Mouse (Mus musculus): ENCODE data around the gene Pafah1b3.

The Pafah1b3 gene

DNA sequence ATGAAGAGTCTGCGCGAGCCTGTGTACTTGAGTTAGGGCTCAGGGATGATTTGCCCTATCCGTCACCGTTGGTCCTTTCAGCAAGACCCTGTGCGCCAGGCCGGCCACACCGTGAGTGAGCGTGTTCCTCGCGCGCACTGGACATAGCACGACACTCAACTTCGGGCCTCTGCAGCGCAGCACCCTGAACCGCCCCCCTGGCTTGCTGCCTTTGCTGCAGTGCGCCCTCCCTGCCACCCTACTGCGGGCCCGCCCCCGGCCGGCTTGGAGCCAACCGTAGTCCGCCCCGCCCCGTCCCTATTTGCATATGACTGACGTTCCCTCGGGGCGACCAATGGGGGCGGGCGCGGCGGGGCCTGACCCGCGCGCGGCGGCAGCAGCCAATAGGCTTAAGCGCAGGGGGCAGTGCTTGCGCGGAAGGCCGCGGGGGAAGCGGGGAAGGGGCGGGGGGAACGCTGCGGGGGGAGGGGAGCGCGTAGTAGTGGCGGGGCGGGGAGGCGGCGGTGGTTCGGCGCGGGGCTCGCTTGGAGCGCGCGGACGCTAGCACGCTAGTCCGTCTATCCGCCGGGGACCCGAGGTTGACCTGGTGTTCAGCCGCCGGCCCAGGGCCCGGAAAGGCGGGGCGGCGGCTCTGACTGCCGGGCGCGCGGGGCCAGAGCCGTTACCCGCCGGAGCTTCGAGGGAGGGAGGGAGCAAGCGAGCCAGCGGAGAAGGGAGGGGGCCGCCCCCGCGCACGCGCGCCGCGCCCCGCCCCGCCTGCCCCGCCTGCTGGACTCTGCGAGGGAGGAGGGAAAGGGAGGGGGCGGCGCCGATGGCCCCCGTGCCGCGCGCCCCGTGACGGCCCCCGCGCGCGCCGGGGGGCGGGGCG lies 15.8 kb downstream of the Pafah1b3 start:
- peak; percentile 90 for DNase-seq (ENCODE audit: low read depth, low spot score)

DNA sequence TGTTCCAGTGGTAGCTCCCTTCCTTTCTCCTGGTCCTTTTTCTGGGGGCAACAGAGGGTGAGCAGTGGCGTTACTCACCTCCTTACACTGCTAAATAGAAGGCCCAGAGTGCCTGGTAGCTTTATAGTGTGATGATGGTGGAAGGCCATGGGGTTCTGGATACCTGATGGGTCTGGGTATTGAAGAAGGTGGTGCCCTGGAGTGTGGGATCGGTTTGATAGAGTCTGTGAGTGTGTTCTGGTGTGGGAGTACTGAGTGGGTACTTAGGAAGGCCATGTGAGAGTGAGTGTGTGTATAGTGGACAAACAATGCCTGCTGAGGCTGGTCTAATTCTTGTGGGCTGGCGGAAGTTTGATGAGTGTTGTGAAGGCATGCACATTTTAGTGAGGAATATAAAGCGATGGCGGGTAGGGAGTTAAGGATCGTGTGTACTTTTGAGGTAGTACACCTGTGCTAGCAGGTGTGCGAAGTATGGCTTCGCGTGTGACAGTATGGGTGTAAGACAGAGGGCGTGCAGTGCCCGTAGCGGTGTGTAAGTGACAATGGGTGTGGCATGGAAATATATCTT lies 16.5 kb downstream of the Pafah1b3 start:
- DNase-seq (ENCODE audit: low read depth, low spot score), result no peak

DNA sequence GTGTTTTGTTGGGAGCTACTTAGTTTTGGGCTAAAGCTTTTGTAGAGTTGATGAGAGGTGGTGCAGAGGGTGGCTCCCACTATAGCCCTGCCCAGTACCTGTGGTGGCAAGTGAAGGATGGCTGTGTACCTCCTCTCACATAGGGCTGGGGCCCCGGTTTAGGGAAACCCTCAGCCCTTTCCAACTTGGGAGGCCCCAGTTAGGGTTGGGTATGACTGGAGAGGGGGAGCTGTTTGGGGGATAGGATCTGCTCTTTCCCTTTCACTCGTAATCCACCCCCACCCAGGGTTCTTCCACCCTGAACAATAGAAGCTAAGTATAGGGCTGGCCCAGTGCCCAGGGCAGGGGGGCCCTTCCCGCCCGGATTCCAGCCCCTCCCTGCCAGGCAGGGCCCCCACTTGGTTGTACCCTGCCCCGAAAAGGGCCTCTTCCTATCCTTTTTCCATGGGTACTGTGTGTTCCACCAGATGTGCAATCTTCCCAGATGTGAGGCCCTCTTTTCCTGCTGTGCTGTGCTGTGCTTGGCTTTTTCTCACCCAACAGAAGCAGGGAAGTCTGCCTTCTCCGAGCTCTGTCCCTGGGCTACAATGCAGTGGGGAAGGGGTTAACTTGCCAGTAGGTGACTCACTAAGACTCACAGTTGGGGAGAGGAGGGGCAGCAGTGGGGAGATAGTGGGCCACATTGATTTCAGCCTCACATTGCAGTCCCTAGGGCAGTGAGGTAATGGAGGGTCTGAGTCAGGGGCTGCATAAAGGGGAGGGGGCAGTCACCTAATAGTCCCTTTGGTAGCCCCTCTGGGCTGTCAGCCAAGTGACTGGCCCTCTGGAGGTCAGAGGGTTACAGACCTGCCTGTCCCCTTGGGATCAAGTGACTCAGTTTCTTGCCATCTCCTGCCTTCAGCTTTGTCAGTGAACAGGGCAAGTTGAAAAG lies 17.7 kb downstream of the Pafah1b3 start:
- no peak for DNase-seq (ENCODE audit: low read depth, low spot score)

DNA sequence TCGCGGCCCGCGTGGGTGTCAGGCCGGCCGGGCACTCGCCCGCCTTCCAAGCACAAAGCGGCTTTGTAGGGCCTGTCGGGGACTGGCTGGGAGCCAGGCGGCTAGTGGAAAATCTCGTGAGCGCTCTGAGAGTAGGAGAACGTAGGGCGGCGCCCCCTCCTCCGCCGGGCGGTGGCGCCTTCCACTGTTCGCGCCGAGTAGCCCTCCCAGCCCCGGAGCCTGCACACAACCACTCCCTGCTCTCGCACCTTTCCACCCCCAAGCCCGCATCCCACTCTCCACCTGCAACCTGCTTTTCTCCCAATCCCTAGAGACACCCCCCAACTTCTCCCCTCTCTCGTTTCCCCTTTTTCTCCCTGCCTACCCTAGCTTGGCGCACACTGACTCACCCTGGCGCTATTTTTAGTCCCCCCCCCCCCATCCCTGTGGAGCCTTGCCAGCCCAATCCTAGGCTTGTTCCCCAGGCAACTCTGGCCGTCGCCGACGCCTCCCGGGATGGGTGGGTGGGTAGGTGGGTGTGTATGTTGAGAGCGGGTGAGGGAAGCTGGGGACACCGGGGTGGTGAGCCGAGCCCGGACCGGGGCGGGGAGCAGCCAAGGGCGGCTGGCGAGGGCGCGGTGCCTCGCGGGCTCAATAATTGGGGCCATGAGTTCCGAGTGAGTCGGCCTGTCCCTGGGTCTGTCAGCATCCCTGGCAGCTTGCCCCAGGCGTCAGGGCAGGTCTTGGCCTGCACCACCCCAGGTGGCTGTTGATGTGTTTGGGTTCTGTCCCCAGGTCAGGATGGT lies 18.5 kb downstream of the Pafah1b3 start:
- DNase-seq (ENCODE audit: low read depth, low spot score), result no peak

DNA sequence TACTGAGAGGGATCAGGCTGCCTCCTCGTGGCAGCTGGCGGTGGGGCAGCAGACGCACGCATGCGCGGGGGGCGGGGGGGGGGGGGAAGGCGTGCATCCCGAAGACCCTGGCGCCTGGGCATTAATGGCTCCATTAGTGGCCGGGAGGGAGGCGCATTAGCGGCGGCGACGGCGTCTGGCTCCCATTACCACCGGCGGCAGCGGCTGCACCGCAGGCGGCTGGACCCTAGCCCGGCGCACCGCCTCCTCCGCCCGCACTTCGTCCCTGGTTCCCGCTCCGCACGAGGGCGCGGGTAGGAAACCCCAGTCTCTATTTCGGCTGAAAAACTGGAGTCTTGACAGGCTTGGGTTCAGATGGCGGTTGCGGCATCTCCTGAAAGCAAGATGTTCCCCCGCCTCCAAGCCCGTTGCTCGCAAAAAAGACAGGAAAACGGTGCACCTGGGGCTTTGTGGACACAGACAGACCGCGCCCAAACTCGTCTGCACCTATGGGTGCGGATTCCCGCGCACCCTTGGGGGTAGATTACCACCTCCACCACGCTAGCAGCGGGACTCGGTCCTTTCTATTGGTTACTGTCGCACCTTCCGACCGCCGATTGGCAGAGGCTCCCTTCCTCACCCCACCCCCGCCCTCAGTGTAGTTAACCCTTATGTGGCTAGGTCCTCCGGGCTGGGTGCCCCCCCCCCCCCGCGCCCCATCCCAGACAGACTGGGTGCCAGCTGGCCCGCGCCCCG lies 19.3 kb downstream of the Pafah1b3 start:
- DNase-seq (ENCODE audit: low read depth, low spot score), result no peak

DNA sequence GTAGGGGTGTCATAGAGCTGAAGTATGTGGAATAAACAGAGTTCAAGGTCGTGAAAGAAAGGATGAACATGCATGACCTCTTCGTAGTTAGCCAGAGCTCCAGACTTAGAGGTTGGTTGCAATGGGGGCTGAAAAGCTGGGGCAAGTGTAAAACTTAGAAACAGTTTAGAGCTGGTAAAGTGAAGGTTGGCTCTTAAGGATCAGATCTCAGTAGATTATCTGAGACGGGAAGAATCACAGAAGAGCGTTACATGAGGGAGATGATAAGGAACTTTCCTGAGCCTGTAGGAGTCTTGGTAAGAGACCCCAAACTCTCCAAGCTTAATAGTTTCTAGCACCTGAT lies 19.8 kb downstream of the Pafah1b3 start:
- DNase-seq (ENCODE audit: low read depth, low spot score), result no peak

DNA sequence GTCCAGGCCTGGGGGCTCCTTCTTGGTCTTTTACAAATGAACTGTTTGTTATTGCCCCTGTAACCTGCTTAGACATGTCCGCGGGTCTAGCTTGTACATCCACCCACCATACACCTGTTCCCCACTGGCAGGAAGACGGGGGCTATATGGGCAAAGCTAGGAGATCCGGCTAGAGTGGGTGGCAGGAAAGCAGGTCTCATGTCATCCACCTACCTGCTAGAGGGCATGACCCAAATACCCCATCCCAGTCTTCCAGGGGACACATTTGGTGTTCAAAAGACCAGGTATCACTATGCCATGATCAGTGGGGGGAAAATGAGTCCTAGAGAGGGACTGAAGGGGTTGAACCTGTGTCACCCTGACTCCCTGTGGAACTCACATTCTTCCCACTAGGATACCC lies 20.4 kb downstream of the Pafah1b3 start:
- no peak for DNase-seq (ENCODE audit: low read depth, low spot score)

DNA sequence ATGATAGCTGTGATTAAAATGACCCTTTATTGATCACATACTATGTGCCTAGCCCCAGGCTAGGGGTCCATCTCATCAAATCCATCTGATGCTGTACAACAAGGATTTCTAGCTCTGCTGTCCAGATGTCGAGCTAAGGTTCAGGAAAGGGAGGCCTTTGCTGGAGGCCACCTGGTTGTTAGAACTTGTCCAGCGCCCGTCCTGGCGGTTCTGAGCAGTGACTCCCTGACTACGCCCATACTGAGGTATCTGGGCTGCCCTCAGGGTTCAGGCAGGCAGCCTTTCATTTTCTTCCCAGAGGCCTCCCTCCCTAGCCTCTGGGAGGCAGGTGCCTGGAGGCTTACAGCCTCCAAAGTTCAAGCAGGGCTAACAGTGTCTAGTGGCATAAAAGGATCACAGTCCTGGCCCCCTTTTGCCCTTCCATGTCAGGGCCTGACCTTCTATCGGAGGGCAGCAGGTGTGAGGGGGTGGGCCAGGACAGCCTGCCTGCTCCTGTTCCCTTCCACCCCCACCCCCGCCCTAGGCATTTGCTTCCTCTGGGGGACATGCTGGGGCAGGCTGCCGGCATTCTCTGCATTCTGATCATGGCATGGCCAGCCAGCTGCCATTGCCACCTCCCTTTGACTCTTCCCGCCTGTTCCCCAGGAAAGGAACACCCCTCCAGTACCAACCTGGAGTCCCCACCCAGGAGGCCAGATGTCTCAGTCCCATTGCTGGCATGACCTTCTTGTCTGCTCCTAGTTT lies 22.1 kb downstream of the Pafah1b3 start:
- DNase-seq (ENCODE audit: low read depth, low spot score), result no peak

DNA sequence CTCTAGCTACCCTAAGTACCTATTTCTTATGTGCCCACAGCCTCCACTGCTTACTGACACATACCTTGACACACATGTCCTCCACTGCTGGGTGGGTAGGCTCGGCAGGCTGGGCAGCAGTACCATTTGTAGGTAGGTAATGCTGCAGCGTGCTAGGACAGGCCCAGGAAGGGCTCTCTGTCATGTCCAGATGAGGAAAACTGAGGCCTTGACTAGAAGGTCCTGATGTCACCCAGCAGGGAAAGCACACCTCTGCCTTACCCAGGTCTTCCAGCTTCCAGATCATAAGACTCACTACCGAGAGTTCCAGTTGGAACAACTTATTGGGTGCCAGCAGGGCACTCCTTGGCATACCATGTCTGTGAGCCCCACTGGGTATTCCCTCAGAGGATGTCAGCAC lies 22.8 kb downstream of the Pafah1b3 start:
- DNase-seq (ENCODE audit: low read depth, low spot score), result no peak

DNA sequence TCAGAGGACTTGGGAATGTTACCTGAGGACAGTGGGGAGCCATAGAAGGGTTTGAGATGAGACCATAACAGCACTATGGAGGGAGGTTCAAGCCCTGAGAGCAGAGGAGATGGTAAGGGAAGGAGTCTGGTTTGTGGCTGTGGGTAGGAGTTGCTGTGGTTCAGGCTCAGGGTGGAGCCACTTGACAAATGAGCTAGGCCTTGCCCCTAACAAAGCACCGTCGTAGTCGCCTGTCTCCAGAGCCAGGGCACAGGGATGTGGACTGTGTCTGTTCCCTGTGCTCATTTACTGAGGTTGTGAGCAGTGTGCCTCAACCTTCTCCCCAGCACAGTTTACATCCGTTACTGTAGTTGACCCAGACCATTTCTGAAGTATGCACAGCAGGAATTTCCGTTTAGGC lies 23.2 kb downstream of the Pafah1b3 start:
- DNase-seq (ENCODE audit: low read depth, low spot score), result no peak

DNA sequence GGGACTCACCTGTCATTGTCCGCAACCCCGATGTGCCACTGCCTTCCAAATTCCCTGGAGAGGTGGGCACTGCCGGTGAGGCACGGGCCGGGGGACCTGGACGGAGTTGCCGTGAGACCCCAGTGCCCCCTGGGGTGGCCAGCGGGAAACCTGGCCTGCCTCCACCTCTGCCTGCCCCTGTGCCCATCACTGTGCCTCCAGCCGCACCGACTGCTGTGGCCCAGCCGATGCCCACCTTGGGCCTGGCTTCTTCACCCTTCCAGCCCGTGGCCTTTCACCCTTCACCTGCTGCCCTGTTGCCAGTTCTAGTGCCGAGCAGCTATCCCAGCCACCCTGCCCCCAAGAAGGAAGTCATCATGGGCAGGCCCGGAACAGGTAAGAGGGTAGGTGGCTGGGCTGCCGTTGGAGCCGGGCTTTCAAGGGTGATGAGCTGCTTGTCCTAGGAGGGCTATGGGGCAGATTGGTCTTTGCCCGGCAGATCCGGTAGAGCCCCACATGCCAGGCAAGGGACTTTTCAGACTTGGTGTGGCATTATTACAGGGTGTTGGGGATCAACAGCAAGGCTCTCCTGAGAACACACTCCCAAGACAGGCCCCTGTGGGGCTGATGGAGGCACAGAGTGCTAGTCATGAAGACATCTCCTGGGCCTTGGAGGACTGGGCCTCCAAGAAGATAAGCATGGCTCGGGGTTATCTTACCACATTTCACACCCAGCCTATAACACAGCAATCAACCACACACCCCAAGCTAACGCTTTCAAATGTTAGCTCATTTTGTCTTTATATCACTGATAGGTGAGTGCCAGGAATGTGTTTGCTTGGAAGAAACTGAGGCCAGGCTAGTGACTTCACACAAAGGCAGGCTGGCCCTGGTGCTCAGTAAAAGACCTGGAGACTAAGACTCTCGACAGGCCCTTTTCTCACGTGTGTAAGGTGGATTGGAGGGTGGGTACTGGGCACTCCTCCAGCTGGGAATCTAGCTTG lies 24.2 kb downstream of the Pafah1b3 start:
- DNase-seq (ENCODE audit: low read depth, low spot score), result no peak

DNA sequence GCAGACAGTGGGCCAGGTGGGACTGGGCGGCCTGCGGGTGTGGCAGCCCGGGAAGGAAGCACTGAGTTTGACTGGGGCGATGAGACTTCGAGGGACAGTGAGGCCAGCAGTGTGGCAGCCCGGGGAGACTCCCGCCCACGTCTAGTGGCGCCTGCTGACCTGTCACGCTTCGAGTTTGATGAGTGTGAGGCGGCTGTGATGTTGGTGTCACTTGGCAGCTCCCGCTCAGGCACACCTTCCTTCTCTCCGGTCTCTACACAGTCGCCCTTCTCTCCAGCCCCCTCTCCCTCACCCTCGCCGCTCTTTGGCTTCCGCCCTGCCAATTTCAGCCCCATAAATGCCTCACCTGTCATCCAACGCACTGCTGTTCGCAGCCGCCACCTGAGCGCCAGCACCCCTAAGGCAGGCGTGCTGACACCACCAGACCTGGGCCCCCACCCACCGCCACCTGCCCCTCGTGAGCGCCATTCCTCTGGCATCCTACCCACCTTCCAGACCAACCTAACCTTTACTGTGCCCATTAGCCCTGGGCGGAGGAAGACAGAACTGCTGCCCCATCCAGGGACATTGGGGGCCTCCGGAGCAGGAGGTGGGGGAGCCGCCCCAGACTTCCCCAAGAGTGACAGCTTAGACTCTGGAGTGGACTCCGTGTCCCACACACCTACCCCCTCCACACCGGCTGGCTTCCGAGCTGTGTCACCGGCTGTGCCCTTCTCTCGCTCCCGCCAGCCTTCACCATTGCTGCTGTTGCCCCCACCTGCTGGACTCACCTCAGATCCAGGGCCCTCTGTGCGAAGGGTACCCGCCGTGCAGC lies 25.1 kb downstream of the Pafah1b3 start:
- no peak for DNase-seq (ENCODE audit: low read depth, low spot score)

DNA sequence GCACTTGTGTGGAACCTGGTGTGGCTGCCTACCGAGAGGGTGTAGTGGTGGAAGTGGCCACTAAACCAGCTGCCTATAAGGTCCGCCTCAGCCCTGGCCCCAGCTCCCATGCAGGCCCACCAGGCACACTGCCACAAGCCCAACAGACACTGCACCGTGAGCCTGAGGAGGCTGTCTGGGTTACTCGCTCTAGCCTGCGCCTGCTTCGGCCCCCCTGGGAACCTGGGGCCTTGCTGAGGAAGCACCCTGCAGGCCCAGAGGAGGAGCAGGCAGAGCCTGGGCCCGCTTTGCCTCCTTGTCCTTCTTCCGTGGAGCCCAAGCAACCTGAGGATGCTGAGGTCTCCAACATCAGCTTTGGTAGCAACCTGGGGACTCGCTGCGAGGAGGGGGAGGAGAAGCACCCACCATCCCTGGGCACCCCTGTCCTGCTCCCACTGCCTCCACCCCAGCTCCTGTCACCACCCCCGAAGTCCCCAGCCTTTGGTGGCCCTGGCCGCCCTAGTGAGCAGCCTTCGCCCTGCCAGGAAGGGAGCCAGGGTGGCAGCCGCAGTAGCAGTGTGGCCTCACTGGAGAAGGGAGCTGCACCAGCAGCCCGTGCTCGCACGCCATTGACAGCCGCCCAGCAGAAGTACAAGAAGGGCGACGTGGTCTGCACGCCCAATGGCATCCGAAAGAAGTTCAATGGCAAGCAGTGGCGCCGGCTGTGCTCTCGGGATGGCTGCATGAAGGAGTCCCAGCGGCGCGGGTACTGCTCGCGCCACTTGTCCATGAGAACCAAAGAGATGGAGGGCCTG lies 25.9 kb downstream of the Pafah1b3 start:
- no peak for DNase-seq (ENCODE audit: low read depth, low spot score)

DNA sequence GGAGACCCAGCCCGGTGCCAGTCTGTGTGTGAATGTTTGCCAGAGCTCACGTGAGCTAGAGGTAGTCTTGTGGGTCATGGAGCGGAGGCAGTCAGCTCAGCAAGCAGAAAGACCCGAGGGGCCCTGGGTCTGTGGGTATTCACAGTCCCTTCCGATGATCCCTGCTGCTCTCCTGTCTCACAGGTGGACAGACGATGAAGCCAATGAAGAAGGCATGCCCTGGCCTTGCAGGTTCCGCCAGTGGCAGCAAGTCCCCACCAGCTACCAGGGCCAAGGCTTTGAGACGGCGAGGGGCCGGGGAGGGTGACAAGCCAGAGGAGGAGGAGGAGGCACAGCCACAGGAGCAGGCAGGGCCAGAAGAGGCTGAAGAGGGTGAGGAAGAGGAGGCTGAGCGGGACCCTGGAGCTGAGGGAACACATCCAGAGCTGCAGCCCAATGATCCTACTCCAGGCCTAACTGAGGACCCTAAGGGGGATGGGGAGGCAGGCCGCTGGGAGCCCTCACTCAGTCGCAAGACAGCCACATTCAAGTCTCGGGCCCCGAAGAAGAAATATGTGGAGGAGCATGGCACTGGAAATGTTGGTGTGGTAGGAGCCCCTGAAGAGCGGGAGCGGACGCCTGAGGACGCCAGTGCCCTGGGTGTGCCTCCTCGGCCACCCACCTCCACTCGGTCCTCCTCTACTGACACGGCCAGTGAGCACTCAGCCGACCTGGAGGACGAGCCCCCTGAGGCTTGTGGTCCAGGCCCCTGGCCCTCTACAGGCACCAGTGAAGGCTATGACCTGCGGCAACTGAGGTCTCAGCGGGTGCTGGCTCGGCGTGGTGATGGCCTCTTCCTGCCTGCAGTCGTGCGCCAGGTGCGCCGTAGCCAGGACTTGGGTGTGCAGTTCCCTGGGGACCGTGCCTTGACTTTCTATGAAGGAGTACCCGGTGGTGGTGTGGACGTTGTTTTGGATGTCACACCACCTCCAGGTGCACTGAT lies 26.8 kb downstream of the Pafah1b3 start:
- DNase-seq (ENCODE audit: low read depth, low spot score), result no peak

DNA sequence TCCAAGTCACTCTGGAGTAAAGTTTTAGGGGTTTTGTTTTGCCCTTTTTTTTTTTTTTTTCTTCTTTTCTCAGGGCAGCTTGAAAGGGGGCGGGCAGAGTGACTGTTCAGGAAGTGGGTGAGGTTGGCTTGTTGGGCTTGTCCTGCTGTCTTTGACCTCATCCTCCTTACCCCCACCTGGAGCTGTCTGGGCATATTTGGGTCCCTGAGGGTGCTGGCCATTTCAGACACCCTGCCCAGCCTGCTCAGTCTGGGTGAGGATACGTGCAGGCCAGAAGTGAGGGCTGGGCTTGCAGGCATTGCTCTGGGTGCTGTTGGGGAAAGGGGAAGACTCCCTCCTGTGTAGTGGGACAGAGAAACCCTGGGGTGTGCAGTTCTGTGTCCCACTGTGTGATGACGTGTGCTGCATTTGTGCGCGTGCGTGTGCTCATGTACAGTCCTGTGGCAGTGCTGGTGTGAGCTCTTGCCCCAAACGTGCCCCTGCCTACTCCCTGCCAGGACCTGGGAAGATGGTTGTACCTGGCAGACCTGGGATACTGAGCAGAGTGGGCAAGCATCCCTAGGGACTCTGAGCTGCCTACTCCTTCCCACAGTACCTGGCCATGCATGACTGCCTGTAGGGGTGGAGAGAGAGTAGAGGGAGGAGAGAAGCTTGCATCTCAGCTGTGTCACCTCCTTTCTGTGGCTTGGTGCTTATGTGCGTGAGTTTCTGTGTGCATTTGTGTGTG lies 28.1 kb downstream of the Pafah1b3 start:
- DNase-seq (ENCODE audit: low read depth, low spot score), result no peak

Data from WW6 (cell line).